Mouse (Mus musculus): Measurements from ENCODE around the gene Ash1l. TPM values are rescaled to one million over a fixed set of nuclear protein-coding genes. Genes with fewer than 3 reads are reported as not detected.
A peak's percentile ranks its signal among the peaks of the same experiment; 100 is the strongest.

Ash1l gene
- polyA plus RNA-seq, 1 experiment, result 5.4 TPM

GRCm38 (mm10) chr3:89090694-89091655 lies 140.6 kb downstream of the Ash1l start:
- H3K36me3 ChIP-seq (ENCODE audit: control insufficient read depth, insufficient read depth), result peaks cover 19% of the 10 kb centered on the region
- peak overlapping the region; percentile 38 for H3K4me3 ChIP-seq (ENCODE audit: insufficient read depth, poor library complexity, severe bottlenecking)
- no peaks in the 10 kb centered on the region for H3K27me3 ChIP-seq (ENCODE audit: control insufficient read depth, insufficient read depth, insufficient read length)
- peak overlapping the region; percentile 78 for H3ac ChIP-seq (ENCODE audit: control insufficient read depth, insufficient read length, low read depth)
- H3K79me3 ChIP-seq (ENCODE audit: low read depth), result no peaks in the 10 kb centered on the region
- peak; percentile 88 for TF ChIP-seq CTCF (IDR thresholded peaks at IDR 0.05; ENCODE audit: control insufficient read depth, insufficient read depth, insufficient read length)
- TF ChIP-seq MAX (IDR thresholded peaks at IDR 0.05), result no peak
- peak; percentile 99 for TF ChIP-seq MYOD1 (IDR thresholded peaks at IDR 0.05; ENCODE audit: control insufficient read depth, insufficient read length, low read depth)
- TF ChIP-seq USF1 (IDR thresholded peaks at IDR 0.05; ENCODE audit: low read depth), result no peak
- no peaks in the 10 kb centered on the region for H3K79me2 ChIP-seq (ENCODE audit: control insufficient read depth, insufficient read depth)

- Histone ChIP-seq H3ac (ENCODE audit: control insufficient read depth, insufficient read length, low read depth) (peak overlapping the region; percentile 44), H3K79me2 (ENCODE audit: control insufficient read depth, insufficient read depth) (no peaks in the 10 kb centered on the region), H3K79me3 (ENCODE audit: low read depth) (no peaks in the 10 kb centered on the region), H3K36me3 (ENCODE audit: control insufficient read depth, insufficient read depth) (peaks cover 28% of the 10 kb centered on the region), H3K4me3 (ENCODE audit: insufficient read depth, poor library complexity, severe bottlenecking) (peak overlapping the region; percentile 38), H3K27me3 (ENCODE audit: control insufficient read depth, insufficient read depth, insufficient read length) (no peaks in the 10 kb centered on the region)
- TF ChIP-seq MYOG (IDR thresholded peaks at IDR 0.05; ENCODE audit: control insufficient read depth, extremely low read depth, insufficient read length) (no peak), MAX (IDR thresholded peaks at IDR 0.05) (no peak), CTCF (IDR thresholded peaks at IDR 0.05; ENCODE audit: control insufficient read depth, insufficient read depth, insufficient read length) (no peak), USF1 (IDR thresholded peaks at IDR 0.05; ENCODE audit: low read depth) (no peak), FOSL1 (IDR thresholded peaks at IDR 0.05; ENCODE audit: insufficient read depth, low read length, poor library complexity, severe bottlenecking) (no peak), CEBPB (IDR thresholded peaks at IDR 0.05; ENCODE audit: low read depth) (no peak), MYOD1 (IDR thresholded peaks at IDR 0.05; ENCODE audit: control insufficient read depth, insufficient read length, low read depth) (no peak)
Measured at GRCm38 (mm10) chr3:89091811-89092508, 141.5 kb downstream of the Ash1l start.

GRCm38 (mm10) chr3:89092509-89093090 lies 142.2 kb downstream of the Ash1l start:
- H3K36me3 ChIP-seq (ENCODE audit: control insufficient read depth, insufficient read depth), result peaks cover 34% of the 10 kb centered on the region
- no peaks in the 10 kb centered on the region for H3K79me3 ChIP-seq (ENCODE audit: low read depth)
- H3K4me3 ChIP-seq (ENCODE audit: insufficient read depth, poor library complexity, severe bottlenecking), result peak overlapping the region; percentile 23
- H3K79me2 ChIP-seq (ENCODE audit: control insufficient read depth, insufficient read depth), result no peaks in the 10 kb centered on the region
- TF ChIP-seq MYOD1 (IDR thresholded peaks at IDR 0.05; ENCODE audit: control insufficient read depth, insufficient read length, low read depth) (no peak), CEBPB (IDR thresholded peaks at IDR 0.05; ENCODE audit: low read depth) (no peak), MAX (IDR thresholded peaks at IDR 0.05) (no peak), USF1 (IDR thresholded peaks at IDR 0.05; ENCODE audit: low read depth) (no peak), FOSL1 (IDR thresholded peaks at IDR 0.05; ENCODE audit: insufficient read depth, low read length, poor library complexity, severe bottlenecking) (no peak), CTCF (IDR thresholded peaks at IDR 0.05; ENCODE audit: control insufficient read depth, insufficient read depth, insufficient read length) (no peak), MYOG (IDR thresholded peaks at IDR 0.05; ENCODE audit: control insufficient read depth, extremely low read depth, insufficient read length) (no peak)
- H3K27me3 ChIP-seq (ENCODE audit: control insufficient read depth, insufficient read depth, insufficient read length), result no peaks in the 10 kb centered on the region
- peak overlapping the region; percentile 62 for H3ac ChIP-seq (ENCODE audit: control insufficient read depth, insufficient read length, low read depth)

- TF ChIP-seq FOSL1 (IDR thresholded peaks at IDR 0.05; ENCODE audit: insufficient read depth, low read length, poor library complexity, severe bottlenecking) (no peak), MAX (IDR thresholded peaks at IDR 0.05) (no peak), CEBPB (IDR thresholded peaks at IDR 0.05; ENCODE audit: low read depth) (no peak), MYOD1 (IDR thresholded peaks at IDR 0.05; ENCODE audit: control insufficient read depth, insufficient read length, low read depth) (no peak), CTCF (IDR thresholded peaks at IDR 0.05; ENCODE audit: control insufficient read depth, insufficient read depth, insufficient read length) (no peak), USF1 (IDR thresholded peaks at IDR 0.05; ENCODE audit: low read depth) (no peak), MYOG (IDR thresholded peaks at IDR 0.05; ENCODE audit: control insufficient read depth, extremely low read depth, insufficient read length) (no peak)
- Histone ChIP-seq H3ac (ENCODE audit: control insufficient read depth, insufficient read length, low read depth) (peak within 1 kb of the TSS; percentile 62), H3K27me3 (ENCODE audit: control insufficient read depth, insufficient read depth, insufficient read length) (no peaks in the 10 kb centered on the region), H3K36me3 (ENCODE audit: control insufficient read depth, insufficient read depth) (peaks cover 39% of the 10 kb centered on the region), H3K79me3 (ENCODE audit: low read depth) (no peaks in the 10 kb centered on the region), H3K79me2 (ENCODE audit: control insufficient read depth, insufficient read depth) (no peaks in the 10 kb centered on the region), H3K4me3 (ENCODE audit: insufficient read depth, poor library complexity, severe bottlenecking) (peak within 1 kb of the TSS; percentile 23)
Measured at GRCm38 (mm10) chr3:89093175-89093574, 142.8 kb downstream of the Ash1l start, which contains the start of gene Rusc1. Rusc1 (minus strand) TSS chr3:89093311.

- TF ChIP-seq MYOD1 (IDR thresholded peaks at IDR 0.05; ENCODE audit: control insufficient read depth, insufficient read length, low read depth) (no peak), MAX (IDR thresholded peaks at IDR 0.05) (no peak), CEBPB (IDR thresholded peaks at IDR 0.05; ENCODE audit: low read depth) (no peak), MYOG (IDR thresholded peaks at IDR 0.05; ENCODE audit: control insufficient read depth, extremely low read depth, insufficient read length) (no peak), FOSL1 (IDR thresholded peaks at IDR 0.05; ENCODE audit: insufficient read depth, low read length, poor library complexity, severe bottlenecking) (no peak), USF1 (IDR thresholded peaks at IDR 0.05; ENCODE audit: low read depth) (no peak), CTCF (IDR thresholded peaks at IDR 0.05; ENCODE audit: control insufficient read depth, insufficient read depth, insufficient read length) (no peak)
- peaks cover 3% of the 10 kb centered on the region for H3K79me2 ChIP-seq (ENCODE audit: control insufficient read depth, insufficient read depth)
- no peak overlapping the region for H3ac ChIP-seq (ENCODE audit: control insufficient read depth, insufficient read length, low read depth)
- no peak overlapping the region for H3K4me3 ChIP-seq (ENCODE audit: insufficient read depth, poor library complexity, severe bottlenecking)
- H3K36me3 ChIP-seq (ENCODE audit: control insufficient read depth, insufficient read depth), result peaks cover 46% of the 10 kb centered on the region
- no peaks in the 10 kb centered on the region for H3K79me3 ChIP-seq (ENCODE audit: low read depth)
- no peaks in the 10 kb centered on the region for H3K27me3 ChIP-seq (ENCODE audit: control insufficient read depth, insufficient read depth, insufficient read length)
Measured at GRCm38 (mm10) chr3:89094021-89094420, 143.6 kb downstream of the Ash1l start.

Measured in C2C12 (cell line).